Mouse (Mus musculus): ENCODE results near the gene Heatr5b.

DNA sequence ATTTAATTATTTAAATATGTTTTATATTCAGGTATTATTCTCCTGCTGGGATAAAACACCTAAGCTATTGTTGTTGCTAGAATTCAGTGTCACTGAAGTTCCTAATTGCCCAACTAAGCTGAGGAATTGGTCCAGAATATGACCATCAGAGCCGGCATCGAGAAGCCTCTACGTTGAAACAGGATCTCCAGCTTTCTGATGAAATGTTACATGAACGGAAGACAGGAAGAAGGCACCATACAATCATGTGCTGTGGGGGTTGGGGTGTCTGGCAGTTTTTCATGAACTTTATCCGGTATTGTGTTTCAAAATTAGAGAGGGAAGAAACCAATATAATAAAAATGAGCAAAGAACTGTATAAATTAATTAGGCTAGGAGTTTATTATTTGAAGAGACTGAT is 71.9 kb downstream of the Heatr5b start:
- TF ChIP-seq GATA1 (IDR thresholded peaks at IDR 0.05; ENCODE audit: borderline replicate concordance, low read length) (no peak), FLI1 (IDR thresholded peaks at IDR 0.05; ENCODE audit: low read length) (no peak)
